Mouse (Mus musculus) cortical plate, adult 2 months (tissue): Measurements from ENCODE around the gene Hsph1.

Source experiments
- CTCF ChIP-seq: fragments of 200-500 bp; IDR thresholded peaks from 2 replicates; pipeline ENCODE4 v1.5.1; 2011; ENCODE audit warnings: mild to moderate bottlenecking, control low read depth, low read length; ENCODE audit not compliant: insufficient read depth; ENCODE audit errors: extremely low read depth
- POLR2A ChIP-seq: fragments of 200-500 bp; IDR thresholded peaks from 2 replicates; pipeline ENCODE4 v1.6.1; 2011; ENCODE audit warnings: mild to moderate bottlenecking, low read length, control low read depth; ENCODE audit not compliant: insufficient read depth; ENCODE audit errors: extremely low read depth

DNA sequence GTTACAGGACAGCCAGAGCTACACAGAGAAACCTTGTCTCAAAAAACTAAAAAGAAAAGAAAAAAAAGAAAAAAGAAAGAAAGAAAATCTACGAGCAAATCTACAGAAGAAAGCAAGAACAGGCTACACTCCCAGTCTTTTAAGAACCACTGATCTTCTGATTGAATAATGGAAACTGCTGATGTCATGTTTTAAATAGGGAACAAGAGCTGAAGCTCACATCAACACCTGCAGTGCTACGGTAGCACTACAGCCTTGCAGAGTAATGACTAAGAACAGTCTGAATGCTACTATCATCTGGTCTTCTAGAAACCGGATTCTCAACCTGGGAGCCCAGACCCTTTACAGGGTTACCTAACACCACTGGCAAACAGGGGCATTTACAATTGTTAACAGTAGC lies 10.6 kb downstream of the Hsph1 start:
- no peak for TF ChIP-seq CTCF
- no peak for TF ChIP-seq POLR2A
